Mouse (Mus musculus) bone marrow, adult 2 months (tissue): Measurements from ENCODE around the gene Cnst.

Experiments used
- CTCF ChIP-seq: fragments of 200-500 bp; IDR thresholded peaks from 2 replicates; pipeline ENCODE4 v1.5.1; 2011; ENCODE audit warnings: low read length, control low read depth; ENCODE audit not compliant: control insufficient read depth, insufficient read depth
- POLR2A ChIP-seq: fragments of 200-500 bp; IDR thresholded peaks from 2 replicates; pipeline ENCODE4 v1.6.1; 2011; ENCODE audit warnings: low read depth, mild to moderate bottlenecking, control low read depth, low read length, borderline replicate concordance; ENCODE audit not compliant: control insufficient read depth

DNA sequence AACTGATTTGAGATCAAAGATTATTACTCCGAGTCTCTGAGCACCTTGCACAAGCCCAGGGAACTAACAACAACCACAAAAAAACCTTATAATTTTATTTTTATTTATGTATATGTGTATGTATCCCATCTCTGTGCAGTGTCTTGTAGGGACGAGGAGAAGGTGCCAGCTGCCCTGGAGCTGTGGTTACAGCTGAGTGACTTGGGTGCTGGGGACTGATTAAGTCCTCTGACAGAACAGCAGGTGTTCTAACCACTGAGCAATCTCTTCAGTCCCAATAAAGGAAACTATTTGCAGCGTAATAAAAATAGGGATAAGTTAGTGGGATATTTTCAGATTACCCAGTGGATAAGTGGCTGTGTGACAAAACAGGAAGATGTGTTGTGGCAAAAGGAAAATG is 128.2 kb downstream of the Cnst start:
- TF ChIP-seq CTCF: no peak
- TF ChIP-seq POLR2A: no peak
